Mouse (Mus musculus): ENCODE results near the gene Gnl2.

The Gnl2 gene

DNA sequence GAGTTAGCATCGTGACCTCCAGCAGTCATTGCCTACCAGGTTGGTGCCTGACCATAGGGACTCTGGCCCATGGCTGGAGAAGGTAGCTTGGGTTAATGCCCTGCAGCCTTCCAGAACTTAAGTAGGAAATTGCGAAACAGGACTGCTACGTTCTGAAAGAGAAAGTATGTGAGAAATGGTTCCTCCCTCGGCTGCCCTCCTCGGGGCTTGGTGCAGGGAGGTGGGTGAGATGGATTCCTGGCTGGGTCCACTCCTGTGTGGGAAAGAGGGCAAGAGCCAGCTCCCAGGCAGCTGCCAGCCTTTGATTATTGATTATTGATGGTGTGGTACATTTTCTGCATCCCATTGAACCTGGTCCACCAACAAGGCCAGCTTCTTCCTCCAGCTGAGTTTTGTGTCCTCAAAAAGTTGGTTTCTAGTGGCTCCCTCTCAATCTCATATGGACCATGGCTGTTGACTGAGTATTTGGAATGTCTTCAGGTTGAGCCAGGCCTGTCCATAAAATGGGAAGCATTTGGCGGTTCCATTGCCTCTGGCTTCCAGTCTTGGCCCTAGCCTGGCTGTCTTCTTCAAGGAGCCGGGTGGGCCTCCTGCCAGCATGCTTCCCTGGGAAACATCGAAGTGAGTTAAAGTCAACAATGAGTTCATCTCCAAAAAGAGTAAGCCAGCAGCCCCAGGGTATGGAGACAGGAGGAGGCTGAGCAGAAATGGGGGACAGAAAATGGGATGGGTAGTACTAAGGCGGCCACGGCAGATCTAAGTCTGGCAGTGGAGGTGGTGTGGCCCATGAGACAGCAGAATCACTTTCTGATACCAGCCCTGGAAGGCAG, at the start of gene Gnl2:
Gene Gnl2 (plus strand): TSS at position 780 of the 830 bp plus-strand sequence.
- DNase-seq (ENCODE audit: low read depth in 1 of 2, low spot score in 2 of 2), result no peak

GRCm38 (mm10) chr4:124968711-124969110, 47.7 kb upstream of the Gnl2 start:
- DNase-seq (ENCODE audit: low read depth in 1 of 2, low spot score in 2 of 2), result no peak

DNA sequence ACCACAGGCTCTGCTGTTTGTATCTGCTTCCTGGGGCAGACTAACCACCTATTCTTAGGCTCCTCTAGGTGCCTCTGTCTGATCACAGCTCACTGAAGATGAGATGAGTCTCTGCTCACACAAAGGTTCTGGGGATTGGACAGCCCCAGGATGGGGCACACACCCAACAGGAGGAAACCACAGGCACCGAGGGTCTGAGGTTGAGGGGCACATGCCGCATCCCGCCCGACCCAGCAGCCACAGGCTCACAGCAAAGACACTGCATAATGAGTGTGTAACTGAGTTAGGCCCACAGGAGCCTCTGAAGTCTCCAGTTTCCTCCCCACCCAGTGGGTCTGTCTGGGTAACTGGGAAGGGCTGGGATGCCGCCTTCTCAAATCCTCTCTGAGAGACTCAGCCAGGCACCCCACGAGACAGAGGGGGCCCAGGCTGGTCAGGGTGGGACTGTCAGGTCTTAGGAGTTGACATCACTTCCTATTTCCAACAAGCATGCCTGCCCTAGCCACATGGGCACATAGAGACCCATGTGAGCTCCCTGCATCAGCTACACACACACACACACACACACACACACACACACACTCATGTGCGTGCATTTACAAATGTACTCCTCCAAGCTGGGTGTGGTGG, 47.1 kb upstream of the Gnl2 start:
- no peak for DNase-seq (ENCODE audit: low read depth in 1 of 2, low spot score in 2 of 2)

- DNase-seq (ENCODE audit: low read depth in 1 of 2, low spot score in 2 of 2), result no peak
These were observed 46.2 kb upstream of the Gnl2 start for GRCm38 (mm10) chr4:124970194-124970593.

GRCm38 (mm10) chr4:124970677-124971076, 45.7 kb upstream of the Gnl2 start:
- DNase-seq (ENCODE audit: low read depth in 1 of 2, low spot score in 2 of 2), result no peak

DNA sequence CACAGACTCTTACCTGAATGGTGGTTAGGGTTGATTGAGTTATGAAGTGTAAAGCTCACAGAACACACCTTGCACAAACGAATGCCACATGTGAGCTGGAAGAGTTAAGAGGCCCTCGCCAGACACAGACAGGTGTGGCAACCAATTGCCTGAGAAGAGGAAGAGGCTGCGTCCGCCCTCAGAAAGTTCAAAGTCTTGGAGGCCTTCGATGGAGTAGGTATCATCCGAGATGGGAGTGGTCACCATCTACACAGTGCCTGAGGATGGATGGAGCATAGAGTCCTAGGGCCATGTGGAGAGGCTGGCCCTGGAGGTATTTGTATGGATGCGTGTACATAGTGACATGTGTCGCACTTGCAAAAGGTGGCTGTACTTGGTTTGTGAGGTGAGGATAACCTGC, 45.3 kb upstream of the Gnl2 start:
- DNase-seq (ENCODE audit: low read depth in 1 of 2, low spot score in 2 of 2), result no peak

GRCm38 (mm10) chr4:124972316-124972715, 44.1 kb upstream of the Gnl2 start:
- DNase-seq (ENCODE audit: low read depth in 1 of 2, low spot score in 2 of 2), result no peak

- no peak for DNase-seq (ENCODE audit: low read depth in 1 of 2, low spot score in 2 of 2)
These were observed 43.1 kb upstream of the Gnl2 start for GRCm38 (mm10) chr4:124973296-124973695.

GRCm38 (mm10) chr4:124978201-124978600, 38.2 kb upstream of the Gnl2 start:
- DNase-seq (ENCODE audit: low read depth in 1 of 2, low spot score in 2 of 2), result no peak

GRCm38 (mm10) chr4:124983893-124984526, 32.4 kb upstream of the Gnl2 start:
- no peak for DNase-seq (ENCODE audit: low read depth in 1 of 2, low spot score in 2 of 2)

DNA sequence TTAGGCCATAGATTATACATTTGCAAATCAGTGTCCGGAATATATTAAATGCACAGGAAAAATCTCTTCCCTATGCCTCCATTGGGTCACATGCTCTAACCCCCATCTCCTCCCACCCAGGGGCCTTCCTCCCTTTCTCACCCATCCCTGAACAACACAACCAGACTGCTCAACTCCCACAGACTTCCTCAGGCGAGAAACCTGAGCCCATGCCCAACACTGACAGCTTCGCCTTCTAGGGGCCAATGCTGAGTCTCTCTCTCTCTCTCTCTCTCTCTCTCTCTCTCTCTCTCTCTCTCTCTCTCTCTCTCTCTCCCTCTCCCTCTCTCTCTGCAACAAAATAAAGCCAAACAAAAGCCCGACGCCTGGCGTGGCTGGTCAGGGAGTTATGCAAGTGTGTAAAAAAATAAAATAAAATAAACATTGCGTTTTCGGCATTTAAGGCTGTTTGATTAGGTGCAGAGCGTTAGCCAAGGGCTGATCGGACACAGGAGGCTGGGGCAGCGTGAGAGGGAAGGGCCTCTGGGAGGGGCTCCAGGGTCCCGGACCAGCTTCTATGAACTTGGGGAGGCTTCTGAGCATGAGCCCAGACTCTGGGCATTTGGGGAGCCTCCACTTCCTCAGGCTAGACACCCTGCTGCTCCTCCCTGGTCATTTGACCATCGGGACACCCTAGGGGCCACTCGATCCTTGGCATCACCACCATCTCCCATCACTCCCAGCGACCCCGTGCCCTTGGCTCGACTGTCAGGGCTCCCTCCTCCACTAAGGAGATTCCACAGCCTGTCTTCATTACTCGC, 31.3 kb upstream of the Gnl2 start:
- DNase-seq (ENCODE audit: low read depth in 1 of 2, low spot score in 2 of 2), result no peak

DNA sequence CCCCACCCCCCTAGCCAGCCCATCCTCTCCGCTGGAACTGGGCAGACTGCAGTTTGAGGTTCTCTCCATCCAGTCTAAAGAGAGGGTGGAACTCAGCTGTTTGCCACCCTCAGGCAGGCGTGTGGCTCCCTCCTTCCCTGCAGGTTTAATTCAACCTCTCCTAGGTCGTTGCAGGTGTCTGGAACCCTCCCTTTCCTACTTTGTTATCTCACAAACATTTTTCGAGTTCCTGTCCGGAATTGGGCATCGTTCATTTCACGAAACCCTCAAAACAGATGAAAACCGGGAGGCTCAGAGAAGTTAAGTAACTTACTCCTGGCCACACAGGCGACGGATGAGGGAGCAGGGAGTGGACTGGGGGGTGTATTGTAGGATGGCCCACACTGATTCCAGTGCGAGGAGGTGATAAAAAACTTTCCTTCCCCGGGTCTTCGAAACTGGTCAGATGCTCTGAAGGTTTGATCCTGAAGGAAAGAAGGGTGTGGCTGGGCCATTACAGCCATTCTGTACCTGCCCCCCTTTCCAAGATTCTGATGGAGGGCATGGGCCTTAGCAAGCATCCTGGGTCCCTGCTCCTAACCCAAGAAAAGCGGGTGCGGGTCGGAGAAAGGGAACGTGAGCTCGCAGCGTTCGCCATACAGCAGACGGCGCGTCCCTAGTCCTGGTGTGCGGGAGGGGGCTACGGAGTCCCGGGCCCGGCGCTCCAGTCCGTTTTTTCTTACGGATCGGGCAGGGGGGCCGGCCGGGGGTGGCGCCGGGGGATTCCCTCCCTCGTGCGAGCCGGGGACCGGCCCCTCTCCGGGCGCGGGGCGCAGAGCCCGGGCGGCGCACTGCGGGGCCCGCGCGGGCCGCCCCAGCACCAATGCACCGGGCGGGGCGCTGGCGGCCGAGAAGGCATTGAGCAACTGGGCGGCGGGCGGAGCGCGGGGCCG, 30.4 kb upstream of the Gnl2 start, which contains the start of gene Rspo1:
Gene Rspo1 (plus strand): TSS at position 760 of the 932 bp plus-strand sequence.
- no peak for DNase-seq (ENCODE audit: low read depth in 1 of 2, low spot score in 2 of 2)

DNA sequence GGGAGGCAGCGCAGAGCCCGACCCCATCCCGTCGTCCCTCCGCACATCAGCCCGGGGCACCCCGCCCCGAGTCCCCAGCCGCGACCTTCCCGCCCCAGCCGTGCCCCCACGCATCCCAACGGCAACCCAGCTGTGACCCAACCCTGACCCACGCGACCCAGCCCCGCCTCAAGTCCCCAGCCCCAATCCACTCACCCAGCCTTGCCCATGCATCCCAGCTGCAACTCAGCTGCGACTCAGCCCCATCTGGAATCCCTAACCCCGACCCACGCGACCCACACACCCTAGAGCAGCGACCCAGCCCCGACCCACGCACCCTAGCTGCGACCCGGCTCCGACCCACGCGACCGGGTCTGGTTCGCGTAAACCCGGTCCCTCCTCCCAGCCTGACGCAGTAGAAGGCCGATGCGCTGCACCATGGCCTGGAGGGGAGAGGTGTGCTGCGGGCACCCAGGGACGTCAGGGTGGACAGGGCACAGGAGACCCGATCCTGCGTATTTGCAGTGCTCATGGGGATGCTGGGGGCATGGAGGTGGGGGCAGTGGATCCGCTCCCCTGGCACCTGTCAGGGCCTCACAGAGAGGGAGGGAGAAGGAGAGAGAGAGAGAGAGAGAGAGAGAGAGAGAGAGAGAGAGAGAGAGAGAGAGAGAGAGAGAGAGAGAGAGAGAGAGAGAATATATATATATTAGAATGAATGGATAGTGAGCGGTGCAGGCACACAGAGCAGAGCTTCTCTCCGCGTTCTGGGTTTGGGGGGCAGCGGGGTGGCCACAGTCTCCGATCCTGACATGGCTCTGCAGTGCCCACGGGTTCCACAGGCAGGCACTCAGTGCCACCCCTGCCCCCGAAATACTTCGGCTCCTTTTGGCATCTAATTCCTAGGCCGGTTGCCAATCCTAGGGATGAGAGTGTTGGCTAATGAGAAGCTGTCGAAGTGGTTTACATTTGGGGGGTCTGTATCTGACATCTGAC, 29.4 kb upstream of the Gnl2 start:
- no peak for DNase-seq (ENCODE audit: low read depth in 1 of 2, low spot score in 2 of 2)

- DNase-seq (ENCODE audit: low read depth in 1 of 2, low spot score in 2 of 2), result no peak
These were observed 28.7 kb upstream of the Gnl2 start for GRCm38 (mm10) chr4:124987711-124988097.

GRCm38 (mm10) chr4:124988382-124988781, 28.0 kb upstream of the Gnl2 start:
- no peak for DNase-seq (ENCODE audit: low read depth in 1 of 2, low spot score in 2 of 2)

- DNase-seq (ENCODE audit: low read depth in 1 of 2, low spot score in 2 of 2), result no peak
These were observed 26.6 kb upstream of the Gnl2 start for GRCm38 (mm10) chr4:124989787-124990253.

GRCm38 (mm10) chr4:124990325-124990724, 26.1 kb upstream of the Gnl2 start:
- DNase-seq (ENCODE audit: low read depth in 1 of 2, low spot score in 2 of 2), result no peak

GRCm38 (mm10) chr4:124997479-124998147, 18.8 kb upstream of the Gnl2 start:
- DNase-seq (ENCODE audit: low read depth in 1 of 2, low spot score in 2 of 2), result no peak
